Mouse (Mus musculus) lung, postnatal 0 days (tissue): ENCODE measurements at regions not wholly inside any gene's neighbourhood (a gene's known extent, or its start where the extent isn't known, plus 50 kb on each side); places are given as distances from the start of the nearest gene placed in this dataset.

Experiments
- CTCF ChIP-seq: IDR thresholded peaks from 2 replicates; pipeline ENCODE4 v1.5.1; 2016; ENCODE audit warnings: antibody characterized with exemption, mild to moderate bottlenecking
- EP300 ChIP-seq: IDR thresholded peaks from 2 replicates; pipeline ENCODE4 v1.6.1; 2016; ENCODE audit warnings: antibody characterized with exemption, mild to moderate bottlenecking, control low read depth

GRCm38 (mm10) chr12:14069049-14069448, 82.8 kb downstream of the Fam84a start:
- TF ChIP-seq CTCF (no peak), EP300 (no peak)
